Mouse (Mus musculus): ENCODE data around the gene Trib3. TPM values are rescaled to one million over a fixed set of nuclear protein-coding genes. Genes with fewer than 3 reads are reported as not detected.
"Not testable (repeated sequence)": the region's sequence is repeated elsewhere in the genome, so short reads cannot be mapped to it uniquely, and the experiment has no call there.

Gene Trib3
- 1 to 10 TPM; 3.3 to 4.2 (median 4.1) TPM for total RNA-seq (2022)

DNA sequence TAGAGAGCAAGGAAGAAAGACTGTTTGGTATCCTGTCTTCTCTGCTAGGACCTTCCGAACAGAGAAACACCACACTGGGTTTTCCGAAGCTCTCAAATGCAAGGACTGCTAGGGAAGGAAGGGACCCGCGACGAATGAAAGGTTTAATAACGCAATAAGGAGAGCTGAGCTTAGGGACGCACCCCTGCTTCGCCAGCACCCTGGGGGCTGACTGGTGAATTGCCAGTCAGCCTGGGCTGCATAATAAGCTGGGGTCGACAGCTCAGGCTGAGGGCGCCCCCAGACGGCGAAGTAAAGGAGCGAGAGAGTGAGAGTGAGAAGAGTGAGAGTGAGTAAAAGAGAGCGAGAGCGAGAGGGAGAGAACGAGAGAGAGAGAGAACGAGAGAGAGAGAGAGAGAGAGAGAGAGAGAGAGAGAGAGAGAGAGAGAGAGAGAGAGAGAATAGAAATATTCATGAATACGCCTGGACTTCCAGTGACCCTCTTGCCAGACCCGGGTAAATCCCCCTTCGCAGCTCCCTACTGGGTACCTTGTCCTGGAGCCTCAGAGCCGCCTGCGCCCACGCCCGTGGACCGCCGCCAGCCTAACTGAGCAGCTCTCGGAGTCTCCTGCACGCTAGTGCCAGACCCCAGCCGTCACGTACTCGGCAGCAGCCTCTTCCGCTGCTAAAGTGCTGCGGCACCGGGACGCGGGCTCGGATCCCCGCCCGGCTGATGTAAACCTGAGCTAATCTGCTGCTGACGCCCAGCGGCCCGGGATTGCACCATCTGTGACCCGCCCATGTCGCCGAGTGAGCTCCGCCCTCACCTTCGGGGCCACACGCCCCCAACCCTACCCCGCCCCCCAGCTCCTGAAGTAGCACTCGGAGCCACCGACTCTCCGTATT is at the start of gene Trib3:
Gene Trib3, minus strand, starts transcription at position 704 of the 885 bp plus-strand sequence.
- DNase-seq (ENCODE audit: low spot score): peak; percentile 74

DNA sequence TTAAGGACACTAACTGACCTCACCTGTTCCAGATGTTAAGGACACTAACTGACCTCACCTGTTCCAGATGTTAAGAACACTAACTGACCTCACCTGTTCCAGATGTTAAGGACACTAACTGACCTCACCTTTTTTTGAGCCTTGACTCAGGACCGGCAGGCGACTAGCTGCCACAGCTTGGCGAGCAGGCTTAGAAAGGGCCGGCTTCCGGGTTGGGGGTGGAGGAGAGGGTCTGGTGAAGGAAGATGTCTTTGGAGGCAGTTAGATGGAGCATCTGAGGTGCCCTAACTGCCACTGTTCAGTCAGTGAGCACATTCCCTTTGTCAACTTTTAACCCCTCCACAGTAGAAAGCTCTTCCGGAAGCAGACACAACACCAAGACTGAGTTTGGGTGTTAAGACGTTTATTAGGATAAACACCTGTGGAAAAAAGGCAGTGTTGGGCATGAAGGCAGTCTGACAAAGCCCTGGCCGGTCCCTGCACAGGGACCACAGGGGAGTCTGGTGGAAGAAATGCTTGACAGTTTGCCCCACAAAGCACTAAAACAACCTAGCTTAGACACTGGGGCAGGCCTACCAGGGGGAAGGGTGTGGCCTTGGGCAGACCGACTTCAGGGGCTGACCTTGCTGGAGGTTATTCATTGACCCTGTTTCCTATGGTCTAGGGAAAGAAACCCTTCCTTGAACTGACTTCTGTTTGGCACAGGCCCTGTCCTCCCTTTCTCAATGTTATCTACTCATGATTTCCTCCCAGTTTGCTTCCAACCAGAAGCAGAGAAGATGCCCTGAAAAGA is 49.6 kb upstream of the Trib3 start:
- DNase-seq (ENCODE audit: low spot score): no peak

DNA sequence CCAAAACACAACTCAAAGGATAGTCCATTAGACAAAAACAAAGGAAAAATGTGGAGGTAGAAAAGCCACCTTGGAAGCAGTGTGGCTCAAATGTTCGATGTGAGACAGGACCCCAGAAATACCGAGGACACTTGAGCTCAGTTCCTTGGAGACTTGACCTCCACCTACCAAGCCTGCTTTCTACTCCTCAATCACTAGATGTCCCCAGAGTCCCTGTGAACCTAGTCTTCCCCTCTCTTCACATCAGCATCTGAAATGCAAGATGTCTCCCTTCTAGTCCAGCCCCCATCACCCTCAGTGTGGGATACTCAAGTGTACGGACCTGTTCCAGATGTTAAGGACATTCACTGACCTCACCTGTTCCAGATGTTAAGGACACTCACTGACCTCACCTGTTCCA is 49.0 kb upstream of the Trib3 start:
- no peak for DNase-seq (ENCODE audit: low spot score)

DNA sequence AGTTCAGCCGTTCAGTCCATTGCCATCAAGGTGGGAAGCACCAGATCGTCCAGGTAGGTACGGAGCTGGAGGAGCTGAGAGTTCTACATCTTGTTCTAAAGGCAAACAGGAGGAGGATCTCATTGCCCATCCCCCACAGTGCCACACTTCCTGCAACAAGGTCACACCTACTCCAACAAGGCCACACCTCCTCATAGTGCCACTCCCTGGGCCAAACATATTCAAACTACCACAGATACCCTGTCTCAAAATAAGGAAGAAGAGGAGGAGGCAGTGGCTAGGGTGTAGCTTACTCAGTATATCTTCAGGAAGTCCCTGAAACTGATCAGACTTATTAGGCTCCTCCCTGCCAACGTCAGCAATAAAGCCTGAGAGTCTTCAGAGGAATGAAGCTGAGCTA is 40.4 kb upstream of the Trib3 start:
- no peak for DNase-seq (ENCODE audit: low spot score)

GRCm38 (mm10) chr2:152376345-152376741 is 32.5 kb upstream of the Trib3 start, which contains the start of gene Nrsn2:
Gene Nrsn2, minus strand, starts transcription at chr2:152376638.
- no peak for DNase-seq (ENCODE audit: low spot score)

DNA sequence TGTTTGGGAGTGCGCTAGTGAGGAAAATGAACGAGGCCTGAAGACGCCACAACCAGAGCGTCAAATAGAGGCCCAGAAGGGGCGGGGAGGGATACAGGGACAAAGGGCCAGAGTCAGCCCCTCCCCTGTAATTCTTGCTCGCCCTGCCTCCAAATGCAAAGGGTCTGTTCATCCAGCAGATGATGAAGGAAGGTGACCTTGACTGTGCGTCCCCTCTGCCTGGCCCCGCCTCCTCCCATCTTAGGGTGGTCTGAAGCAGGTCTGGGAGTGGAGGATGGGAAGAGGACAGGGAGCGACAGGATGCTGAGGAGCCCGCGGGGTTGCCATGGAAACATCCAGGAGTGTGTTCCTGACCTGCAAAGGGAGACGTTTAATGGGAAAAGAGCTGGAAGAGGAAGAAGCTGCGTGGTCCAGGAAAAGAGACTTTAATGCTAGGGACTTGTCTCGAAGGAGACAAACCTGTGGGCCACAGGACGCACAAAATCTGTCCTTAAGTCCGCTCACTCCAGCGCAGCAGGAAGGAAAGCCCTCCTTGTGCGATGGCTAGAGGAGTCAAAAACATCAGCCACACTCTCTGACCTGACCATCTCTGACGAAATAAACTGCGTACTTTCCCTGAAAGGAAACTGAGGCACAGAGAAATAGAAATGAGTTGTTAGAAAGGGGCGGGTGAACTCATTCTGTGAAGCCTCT is 32.0 kb upstream of the Trib3 start:
- no peak for DNase-seq (ENCODE audit: low spot score)

GRCm38 (mm10) chr2:152373547-152373946 is 29.7 kb upstream of the Trib3 start:
- DNase-seq (ENCODE audit: low spot score): no peak

- DNase-seq (ENCODE audit: low spot score): no peak
Observed at GRCm38 (mm10) chr2:152372661-152373060, 28.8 kb upstream of the Trib3 start.

DNA sequence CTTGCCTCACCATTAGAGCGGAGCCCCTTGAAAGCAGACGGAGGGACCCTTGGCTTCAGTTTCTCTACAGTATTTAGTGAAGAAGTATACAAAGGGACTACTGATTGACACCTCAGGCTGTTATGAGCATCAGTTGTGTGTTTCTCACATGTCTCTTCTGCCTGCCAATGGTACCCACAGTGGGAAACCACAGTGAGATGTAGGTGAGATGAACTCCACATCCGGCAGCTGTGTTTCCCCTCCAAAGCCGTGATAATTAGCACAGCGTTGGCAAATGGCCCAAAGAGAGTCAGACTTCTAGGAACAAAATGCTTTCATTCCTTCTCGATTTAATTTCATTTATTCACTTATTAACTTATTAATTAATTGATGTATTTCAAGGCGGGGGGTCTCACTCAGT is 28.3 kb upstream of the Trib3 start:
- DNase-seq (ENCODE audit: low spot score): no peak

- DNase-seq (ENCODE audit: low spot score): peak; percentile 48
Observed at GRCm38 (mm10) chr2:152368532-152369140, 24.8 kb upstream of the Trib3 start.

DNA sequence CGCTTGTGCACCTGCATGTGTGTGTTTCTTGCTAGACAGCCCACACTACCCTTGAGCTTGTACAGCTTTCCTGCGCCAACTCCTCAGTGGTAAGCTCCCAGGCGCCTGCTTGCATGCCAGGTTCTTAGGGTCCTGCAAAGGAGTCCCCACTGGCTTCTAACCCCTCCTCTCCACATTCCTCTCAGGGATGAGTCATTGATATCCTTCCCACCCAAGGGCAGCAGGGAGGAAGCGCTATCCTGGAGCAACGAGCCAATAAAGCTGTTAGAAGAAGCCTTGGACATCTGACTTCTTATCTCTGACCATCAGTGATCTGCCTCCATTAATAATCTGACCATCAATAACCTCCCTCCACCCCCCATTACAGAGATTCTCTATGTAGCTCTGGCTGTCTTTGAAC is 24.1 kb upstream of the Trib3 start:
- no peak for DNase-seq (ENCODE audit: low spot score)

DNA sequence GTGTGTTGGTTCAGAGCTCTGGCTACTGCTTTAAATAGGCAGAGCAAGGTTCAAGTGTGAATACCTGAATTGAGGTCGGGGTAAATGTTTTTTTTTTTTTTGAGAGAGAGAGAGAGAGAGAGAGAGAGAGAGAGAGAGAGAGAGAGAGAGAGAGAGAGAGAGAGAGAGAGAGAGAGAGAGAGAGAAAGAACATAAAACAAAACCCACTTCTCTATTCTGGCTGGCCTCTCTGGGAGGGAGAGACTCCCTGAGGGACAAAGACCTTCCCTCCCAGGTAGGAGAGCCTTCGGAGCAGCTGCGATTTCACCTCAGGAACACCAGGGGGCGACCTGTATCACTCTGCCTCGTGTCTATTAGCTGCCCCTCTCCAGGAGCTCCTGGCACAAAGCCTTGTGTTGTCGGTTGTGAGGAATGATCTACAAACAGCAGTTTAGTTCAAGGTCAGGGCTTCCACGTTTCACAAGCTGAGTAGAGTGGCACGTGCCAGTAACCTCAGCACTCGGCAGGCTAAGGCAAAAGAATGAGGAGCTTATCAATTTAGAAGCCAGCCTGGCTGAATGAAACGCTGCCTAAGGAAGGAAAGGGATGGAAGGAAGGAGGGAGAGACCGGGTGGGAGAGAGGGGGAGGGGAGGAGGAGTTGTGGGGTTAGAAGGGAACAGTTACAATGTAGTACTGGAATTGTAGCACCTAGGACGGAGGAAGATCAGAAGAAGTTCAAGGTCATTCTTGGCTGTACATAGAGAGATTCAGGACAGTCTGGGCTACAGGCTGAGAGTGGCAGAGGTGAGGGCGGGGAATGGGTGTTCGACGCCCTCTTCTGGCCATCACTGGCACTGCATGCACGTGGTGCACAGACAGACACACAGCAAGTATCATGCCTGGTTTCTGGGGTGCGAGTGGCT is 19.7 kb upstream of the Trib3 start:
- DNase-seq (ENCODE audit: low spot score): peak; percentile 75

GRCm38 (mm10) chr2:152361193-152361592 is 17.4 kb upstream of the Trib3 start:
- DNase-seq (ENCODE audit: low spot score): no peak

GRCm38 (mm10) chr2:152360271-152360775 is 16.5 kb upstream of the Trib3 start:
- DNase-seq (ENCODE audit: low spot score): peak; percentile 90

- DNase-seq (ENCODE audit: low spot score): no peak
Observed at GRCm38 (mm10) chr2:152359616-152360015, 15.8 kb upstream of the Trib3 start.

- not testable (repeated sequence) for DNase-seq (ENCODE audit: low spot score)
Observed at GRCm38 (mm10) chr2:152358977-152359376, 15.1 kb upstream of the Trib3 start.

GRCm38 (mm10) chr2:152357254-152357653 is 13.4 kb upstream of the Trib3 start:
- no peak for DNase-seq (ENCODE audit: low spot score)

DNA sequence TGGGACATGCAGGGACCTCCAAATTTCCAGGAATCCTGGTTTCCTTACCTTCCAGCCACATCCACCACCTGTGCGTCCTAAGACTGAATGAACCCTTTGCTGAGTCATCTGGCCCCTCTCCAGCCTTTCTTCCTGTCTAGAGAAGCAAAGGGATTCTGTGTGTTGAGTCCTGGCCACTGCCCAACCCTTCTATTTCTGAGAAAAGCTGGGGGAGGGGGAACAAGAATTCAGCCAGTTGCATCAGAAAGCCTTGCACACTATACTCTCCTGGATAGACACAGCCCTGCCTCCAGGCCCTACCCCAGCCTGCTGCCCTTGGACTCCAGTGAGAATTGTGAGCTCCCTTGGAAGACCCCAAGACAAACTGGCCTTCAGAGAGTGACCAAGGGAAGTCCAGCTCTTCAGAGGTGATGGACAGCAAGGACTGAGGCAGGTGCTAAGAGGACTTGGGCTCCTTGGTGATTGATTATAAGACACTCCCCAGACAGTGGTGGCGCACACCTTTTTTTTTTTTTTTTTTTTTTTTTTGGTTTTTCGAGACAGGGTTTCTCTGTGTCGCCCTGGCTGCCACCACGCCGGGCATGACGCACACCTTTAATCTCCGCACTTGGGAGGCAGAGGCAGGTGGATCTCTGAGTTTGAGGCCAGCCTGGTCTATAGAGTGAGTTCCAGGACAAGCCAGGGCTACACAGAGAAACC is 6.2 kb upstream of the Trib3 start:
- DNase-seq (ENCODE audit: low spot score): peak; percentile 73

GRCm38 (mm10) chr2:152349205-152349604 is 5.4 kb upstream of the Trib3 start:
- no peak for DNase-seq (ENCODE audit: low spot score)

DNA sequence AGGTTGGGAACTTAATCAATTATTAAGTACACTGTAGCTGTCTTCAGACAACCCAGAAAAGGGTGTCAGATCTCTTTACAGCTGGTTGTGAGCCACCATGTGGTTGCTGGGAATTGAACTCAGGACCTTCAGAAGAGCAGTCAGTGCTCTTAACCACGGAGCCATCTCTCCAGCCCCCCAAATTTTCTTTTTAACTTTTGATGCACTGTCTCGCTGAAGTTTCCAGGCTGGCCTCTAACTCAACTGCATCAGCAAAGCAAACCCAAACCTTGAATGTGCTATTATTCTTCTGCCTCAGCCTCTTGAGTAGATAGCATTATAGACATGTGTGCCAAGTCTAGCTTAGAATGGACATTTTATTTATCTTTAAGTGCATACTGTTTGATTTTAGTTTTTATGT is 3.9 kb upstream of the Trib3 start:
- DNase-seq (ENCODE audit: low spot score): no peak

Measured in heart, adult 8-10 months (tissue).